Mouse (Mus musculus): ENCODE measurements at regions not wholly inside any gene's neighbourhood (a gene's known extent, or its start where the extent isn't known, plus 50 kb on each side); places are given as distances from the start of the nearest gene placed in this dataset.
A peak's percentile ranks its signal among the peaks of the same experiment; 100 is the strongest.

GRCm38 (mm10) chr7:55710872-55711558 is 57.0 kb upstream of the Siglech start:
- DNase-seq (ENCODE audit: low spot score in 2 of 2) = peak; percentile 38 to 73

All from frontal cortex, postnatal 36 days (tissue).